Mouse (Mus musculus) MEL-GATA-1-ER (cell line): ENCODE results near the gene Eepd1.
A peak's percentile ranks its signal among the peaks of the same experiment; 100 is the strongest.

Experiments used
- DNase-seq: peaks from one replicate; pipeline ENCODE4 v3.0.0-alpha.2; 2012; ENCODE audit warnings: low read depth; ENCODE audit errors: extremely low read depth

Gene Eepd1

DNA sequence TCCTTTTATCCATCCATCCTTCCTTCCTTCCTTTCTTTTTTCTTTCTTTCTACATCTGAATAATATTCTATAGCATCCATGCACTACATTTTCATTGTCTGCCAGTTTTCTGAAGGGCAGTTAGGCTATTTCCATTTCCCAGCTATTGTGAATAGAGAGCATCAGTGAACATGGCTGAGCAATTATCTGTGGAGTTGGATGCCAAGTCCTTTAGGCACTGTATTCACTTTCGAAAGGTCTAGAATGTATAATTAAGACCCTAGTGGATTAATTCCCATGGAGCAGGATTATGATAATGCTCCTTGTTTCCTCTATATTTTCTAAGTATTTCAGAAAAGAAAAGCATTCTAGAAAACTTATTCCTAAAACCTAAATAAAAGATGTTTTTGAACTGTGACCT, 50.3 kb downstream of the Eepd1 start:
- no peak for DNase-seq

DNA sequence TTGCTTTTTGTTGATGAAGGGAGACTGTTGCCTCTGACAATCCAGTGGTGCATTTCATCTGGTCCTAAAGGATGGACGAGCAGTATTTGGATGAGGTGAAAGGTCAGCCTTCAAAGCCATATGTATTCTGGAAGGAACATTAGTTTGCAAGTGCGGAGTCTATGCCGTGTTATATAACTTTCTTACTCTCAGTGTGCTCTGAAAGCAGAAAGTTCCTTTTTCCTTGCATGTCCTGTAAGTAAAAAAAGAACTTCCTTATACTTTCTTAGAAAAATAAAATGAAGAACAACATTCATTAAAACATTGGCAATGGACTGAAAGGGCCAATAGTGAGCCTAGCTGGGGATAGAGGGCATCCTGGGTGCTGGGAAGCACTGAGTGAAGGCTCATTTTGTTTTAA, 50.8 kb downstream of the Eepd1 start:
- no peak for DNase-seq

DNA sequence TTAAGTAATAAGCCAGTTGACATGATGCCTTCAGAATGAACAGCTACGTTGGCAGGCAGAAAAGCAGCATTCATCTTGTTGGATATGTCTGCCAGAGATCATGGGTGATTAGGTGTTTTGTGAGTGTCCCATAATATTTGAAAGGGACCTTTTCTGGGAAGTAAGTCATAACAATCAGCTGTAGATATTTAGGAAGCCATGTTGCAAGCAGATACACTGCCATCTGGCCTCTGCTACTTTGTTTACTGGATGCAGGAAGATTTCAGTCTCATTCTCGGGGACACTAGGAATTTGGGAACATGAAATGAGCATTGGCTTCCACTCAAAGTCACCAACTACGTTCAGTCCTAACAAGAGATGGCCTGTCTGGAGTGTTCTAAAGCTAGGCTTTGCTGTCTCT, 54.1 kb downstream of the Eepd1 start:
- no peak for DNase-seq

DNA sequence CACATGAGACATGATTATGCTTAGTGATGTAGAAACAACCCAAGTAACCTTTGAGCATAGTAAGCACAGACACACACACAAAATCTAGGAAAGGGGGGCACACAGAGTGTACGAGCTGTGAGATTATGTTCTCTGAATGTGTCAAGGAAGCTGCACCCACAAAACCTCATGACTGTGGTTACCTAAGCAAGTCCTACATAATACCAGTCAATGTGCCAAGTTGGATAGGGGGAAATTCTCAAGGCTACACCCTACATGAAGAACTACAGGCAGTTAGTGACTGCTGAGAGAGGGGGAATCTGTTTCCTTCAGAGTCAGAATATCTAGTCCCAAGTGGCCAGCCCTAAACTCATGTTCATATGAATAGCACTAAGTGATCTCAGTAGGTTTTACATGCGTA, 58.1 kb downstream of the Eepd1 start:
- DNase-seq, result no peak

DNA sequence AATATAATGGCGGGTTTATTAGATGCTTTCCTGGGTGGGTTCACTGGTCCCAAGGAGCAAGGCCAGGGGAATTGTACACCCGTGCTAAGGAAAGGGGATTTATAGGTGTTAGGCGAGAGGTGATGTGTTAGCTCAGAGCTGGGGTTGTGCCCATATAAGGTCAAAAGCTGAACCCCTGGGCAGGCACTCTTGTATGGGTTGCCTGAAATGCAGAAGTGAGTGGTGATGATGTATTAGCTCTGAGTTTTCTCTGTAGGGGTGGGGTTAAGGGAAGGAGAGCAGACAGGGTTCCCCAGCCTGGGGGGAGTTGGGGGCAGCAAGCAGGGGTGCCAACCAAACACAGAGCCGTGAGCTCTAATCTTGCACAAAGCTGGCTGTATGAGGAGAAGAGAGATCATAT, 60.0 kb downstream of the Eepd1 start:
- DNase-seq, result no peak

DNA sequence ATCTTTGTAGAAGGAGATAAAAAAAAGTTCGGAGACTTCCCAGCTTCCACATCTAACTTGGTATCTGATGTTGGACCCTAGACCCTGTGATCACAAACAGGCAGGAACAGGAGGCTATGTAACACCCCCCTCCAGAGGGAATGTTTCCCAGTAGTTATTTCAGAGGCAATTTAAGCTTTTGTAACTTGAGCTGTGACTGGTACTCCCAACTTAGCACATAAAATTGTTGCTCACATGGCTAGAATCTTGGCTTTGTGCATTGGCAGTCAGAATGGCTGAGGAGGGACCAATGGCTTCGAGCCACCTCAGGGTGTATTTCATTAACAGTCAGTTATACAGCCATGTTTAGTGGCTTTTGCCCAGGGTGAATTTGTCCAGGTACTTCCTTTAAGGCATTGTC, 63.9 kb downstream of the Eepd1 start:
- no peak for DNase-seq

DNA sequence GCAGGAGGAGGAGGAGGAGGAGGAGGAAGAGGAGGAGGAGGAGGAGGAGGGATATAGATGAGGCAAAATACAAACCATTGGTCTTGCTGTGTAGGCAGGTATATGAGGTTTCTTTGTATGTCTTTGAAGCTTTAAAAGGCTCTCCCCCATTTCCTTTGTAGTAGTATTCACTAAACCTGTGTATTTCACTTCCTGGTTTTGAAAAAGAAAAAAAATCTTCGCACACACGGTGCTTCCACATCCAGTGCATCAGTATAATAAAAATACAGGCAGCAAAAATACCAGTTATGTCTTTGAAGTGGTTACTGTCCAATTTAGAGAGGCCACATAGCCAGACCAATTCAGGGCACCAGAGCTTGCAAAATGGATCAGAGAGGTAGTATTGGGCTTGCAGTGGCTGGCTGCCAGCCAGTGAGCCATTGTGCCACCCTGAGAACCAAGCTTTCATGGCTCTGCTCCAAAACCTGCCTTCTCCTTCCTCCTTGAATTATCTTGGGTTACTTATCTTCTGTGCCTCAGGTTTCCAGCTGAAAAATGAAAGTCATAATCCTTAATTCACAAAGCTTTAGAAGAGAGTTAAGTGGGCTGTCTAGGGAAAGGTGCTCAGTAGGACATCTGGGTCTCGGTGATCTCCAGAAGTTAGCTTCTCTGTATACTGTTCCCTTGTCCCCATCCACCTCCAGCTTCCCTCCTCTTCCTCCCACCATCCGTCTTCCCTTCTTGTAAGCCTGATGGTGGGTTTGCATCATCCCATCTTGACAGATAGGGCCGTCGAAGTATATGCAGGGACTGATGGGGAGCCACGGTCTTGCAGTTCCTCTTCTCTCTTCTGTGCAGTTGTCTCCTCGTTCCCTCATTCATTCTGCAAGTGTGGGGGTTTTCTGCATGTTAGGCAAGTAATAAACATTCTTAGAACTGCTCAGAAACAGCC, 68.0 kb downstream of the Eepd1 start:
- DNase-seq, result peak; percentile 51

DNA sequence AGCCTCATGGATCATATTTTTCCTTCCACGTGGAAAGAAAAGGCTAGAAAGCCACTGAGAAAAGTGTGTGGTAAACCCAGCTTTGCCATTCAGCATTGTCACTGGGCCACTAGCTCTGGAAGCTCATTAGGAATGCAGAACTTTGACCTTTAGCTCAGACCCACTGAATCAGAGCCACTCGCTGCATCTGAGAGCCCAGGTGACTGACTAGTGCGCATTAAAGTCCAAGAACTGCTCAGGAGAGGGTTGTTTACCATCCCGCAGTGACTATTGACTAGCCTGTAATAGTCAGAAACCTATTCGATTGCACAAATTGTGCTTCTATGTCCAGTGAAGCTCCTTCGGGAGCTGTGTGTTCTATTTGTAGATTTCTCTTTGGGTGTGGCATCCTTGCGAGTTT, 68.8 kb downstream of the Eepd1 start:
- DNase-seq, result no peak

DNA sequence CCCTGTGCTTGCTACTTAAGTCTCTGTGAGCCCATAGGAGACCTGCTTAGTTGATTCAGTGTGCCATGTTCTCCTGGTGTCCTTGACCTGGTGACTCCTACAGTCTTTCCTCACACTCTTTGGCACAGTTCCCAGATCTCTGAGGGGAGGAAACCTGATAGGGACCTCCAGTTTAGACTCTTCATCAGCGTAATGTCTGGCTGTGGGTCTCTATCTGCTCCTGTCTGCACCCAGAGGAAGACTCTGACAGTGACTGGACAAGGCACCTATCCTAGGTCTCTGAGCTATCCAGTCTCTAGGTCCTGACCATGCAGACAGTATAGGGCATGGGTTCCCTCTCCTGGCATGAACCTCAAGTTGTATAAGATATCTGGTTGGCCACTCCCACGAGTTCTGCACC, 71.2 kb downstream of the Eepd1 start:
- no peak for DNase-seq

DNA sequence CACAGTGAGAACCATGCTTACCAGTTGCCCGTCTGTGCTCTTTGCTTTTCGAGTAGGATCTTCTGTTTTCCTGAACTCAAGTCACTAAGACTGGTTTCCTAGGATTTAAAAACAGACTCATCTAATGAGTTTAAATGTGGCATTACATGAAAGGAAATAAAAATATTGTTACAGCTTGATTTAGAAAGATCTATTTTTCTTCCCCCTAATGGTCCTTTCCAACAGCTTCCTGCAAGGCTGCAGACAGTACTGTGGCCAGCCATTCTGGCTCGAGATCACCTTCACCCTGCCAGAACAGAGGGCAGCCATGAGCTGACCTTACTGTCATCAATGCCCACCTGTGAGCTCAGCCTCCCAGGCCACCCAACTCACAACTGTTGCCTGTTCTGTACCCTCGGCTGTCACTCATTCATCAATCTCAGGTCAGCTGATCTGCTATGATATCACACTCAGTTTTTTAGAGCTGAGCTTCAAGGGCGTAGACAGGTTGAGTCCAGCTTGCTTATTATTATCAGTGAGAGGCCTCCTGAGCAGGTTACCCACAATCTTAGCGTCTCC, 73.0 kb downstream of the Eepd1 start:
- no peak for DNase-seq

DNA sequence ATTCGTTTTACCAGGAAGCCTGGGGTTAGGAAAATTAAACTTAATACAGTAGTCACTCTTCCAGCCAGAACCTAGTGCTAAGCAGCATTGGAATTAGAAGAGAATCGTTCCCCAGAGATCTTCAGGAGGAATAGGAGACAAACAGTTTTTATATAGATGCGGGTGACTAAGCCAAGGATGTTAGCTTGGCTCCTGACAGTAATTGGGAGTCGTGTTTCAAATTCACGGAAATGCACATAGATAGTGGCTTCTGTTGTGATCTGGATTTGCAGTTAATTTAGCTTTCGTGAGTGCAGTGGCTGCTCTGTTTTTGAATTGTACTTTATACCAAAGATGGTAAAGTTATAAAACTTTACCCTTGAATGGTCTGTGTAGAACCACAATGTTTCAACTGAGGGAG, 73.9 kb downstream of the Eepd1 start:
- DNase-seq, result no peak

DNA sequence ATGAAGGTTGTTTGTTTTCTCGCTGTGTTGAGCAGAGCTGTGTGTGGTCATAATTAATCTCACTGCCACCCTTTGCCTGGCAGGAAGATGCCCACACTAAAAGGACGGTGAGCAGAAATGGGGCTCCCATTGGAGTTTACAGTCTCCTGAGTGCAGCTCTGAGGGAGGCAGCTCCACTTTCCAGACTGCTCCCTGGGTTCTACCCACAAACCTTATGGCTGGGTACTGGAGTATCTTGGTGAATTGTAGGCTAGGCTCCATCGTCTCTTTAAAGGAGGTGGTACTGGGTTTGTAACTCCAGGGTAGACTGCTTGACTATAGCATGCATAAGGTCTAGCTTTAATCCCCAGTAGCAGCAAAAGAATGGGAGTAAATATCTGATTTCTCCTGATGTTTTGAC, 74.7 kb downstream of the Eepd1 start:
- DNase-seq, result no peak

DNA sequence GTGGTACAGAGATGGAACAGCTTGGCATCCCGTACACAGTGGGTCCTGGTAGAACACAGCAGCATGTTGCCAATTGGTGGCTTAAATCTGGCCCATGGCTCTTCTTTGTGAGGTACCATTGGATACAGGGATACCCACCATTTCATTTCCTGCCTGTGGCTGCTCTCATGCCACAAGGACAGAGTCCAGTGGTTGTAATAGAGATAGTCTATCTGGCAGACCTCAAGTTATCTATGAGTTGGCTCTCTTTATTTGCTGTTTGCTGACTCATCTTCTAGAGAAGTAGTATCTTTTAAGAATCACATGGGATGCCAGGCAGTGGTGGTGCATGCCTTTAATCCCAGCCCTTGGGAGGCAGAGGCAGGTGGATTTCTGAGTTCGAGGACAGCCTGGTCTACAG, 76.0 kb downstream of the Eepd1 start:
- DNase-seq, result no peak

DNA sequence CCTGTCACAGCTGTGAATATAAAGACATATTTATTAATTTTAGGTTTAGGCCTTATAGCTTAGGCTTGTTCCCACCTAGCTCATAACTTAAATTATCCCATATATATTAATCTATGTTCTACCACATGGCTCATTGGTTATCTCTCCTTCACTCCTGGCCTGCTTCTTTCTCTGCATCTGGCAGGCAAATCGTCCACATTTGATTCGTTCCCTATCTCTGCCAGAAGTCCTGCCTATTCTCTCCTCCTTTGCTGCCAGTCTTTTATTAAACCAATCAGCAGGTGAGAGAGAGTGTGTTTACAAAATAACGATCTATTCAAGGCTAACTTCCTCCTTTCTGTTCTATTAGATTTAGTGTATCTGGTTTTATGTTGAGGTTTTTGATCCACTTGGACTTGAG, 77.5 kb downstream of the Eepd1 start:
- peak; percentile 37 for DNase-seq

DNA sequence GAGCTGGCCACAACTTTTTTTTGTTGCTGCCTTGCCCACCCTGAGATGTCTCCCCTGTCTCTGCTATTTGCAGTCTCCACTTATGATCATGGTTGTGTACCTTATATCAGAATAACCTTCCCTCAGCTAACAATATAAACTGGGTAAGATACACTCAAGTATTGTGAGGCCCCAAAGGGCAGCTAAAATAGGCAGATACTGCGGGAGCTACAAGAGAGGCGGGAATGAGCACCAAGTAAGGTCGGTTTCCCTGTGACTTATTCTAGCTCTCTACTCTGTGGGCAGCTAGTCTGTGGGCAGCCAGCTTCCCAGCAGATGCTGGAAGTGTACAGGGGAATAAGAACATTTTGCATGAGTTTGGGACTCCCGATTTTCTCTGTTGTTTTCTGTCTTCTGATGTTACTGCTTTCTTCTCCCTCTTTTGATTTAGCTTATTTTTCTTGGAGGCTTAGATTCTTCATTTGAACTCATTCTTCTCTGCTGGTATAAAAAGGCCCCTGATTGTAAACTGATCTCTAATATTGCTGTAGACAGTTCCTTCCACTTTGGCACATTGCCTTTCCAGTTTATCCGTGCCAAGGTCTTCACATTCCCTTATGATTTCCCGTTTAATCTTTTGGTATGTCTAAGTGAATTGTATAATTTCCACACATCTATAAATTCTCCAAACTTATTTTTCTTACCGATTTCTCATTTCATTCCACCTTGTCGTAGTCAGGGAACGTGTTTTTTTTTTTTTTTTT, 78.8 kb downstream of the Eepd1 start:
- no peak for DNase-seq

DNA sequence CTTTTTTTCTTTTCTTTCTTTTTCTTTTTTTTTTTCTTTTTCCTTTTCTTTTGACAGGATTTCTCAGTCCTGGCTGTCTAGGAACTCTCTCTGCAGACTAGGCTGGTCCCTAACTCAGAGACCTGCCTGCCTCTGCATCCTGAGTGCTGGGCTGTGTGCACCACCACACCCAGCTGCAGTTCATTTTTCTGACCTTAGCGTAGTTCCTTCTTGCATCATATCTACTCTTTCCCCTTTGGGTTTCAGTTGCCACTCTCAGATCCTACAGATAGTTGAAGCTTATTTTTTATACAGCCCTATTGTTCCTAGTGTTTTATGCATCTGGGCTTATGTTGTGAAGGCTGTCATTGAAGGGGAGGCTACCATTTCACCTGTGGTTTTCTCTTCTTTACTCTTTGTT, 79.8 kb downstream of the Eepd1 start:
- no peak for DNase-seq

DNA sequence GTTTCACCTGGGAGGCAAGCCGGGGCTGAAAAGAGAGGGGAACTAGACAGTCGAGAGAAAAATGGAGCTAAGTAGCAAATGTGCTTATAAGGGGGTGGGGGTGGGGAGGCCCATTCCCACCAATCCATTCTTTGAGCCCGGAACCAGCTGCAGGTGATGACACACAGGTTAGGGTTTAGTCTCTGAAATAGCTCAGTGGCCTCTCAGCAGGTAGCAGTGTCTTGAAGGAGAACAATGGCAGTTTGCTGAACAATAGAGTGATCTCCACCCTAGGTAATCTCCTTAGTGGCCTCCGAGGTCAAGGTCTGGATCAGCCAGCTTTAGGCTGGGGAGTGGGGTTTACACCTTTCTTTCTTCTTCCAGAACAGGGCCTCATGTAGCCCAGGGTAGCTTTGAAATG, 82.5 kb downstream of the Eepd1 start:
- DNase-seq, result no peak

DNA sequence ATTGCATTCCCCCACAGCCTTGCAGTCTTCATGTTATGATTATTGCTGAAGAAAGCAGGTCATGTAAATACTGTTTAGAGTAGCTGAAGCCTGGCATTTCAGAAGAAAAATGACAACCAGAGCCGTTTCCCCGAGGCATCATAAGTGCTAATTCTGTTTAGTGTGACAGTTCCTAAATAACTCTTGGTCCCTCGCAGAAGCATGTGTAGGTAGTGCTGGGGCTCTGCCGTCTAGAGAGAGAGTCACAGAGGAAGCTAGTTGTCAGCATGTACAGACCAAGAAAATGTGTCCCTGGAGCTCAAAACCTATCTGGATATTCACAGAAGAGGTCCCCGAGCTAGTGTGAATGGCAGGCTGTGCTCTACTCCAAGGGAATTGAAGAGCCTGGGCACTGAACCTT, 85.7 kb downstream of the Eepd1 start:
- no peak for DNase-seq

DNA sequence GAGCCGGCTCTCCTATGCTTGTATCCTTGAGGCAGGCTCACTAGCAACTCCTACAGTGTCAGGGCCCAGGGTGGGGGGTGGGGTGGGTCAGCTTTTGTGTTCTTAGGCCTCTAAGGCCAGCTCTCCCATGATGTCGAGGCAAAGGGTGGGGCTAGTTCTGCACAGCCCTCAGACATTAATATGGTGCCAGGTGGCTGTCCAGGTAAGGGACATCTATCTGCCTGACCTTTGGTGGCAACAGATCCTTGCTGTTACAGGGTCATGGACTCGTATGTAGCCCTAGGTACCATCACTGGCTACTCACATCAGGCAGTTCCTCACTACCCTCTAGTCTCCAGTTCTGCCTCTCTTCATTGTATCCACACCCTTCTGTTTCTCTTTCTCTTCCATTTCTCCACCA, 87.4 kb downstream of the Eepd1 start:
- DNase-seq, result no peak

DNA sequence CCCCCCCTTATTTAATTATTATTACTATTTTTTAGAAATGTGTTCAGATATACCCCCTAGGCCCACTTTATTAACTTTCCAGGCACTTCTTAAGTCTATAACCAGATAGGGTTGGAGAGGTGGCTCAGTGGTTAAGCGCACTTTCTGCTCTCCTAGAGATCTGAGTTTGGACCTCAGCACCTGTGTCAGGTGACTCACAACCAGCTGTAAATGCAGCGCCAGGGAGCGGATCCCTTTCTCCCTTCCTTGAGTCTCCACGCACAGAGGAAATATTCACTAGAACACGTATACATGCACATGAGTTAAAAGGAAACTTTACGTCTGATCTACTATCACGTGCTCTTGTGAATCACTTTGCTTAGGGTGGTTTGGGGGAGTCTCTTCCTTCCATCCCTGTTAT, 88.7 kb downstream of the Eepd1 start:
- no peak for DNase-seq

DNA sequence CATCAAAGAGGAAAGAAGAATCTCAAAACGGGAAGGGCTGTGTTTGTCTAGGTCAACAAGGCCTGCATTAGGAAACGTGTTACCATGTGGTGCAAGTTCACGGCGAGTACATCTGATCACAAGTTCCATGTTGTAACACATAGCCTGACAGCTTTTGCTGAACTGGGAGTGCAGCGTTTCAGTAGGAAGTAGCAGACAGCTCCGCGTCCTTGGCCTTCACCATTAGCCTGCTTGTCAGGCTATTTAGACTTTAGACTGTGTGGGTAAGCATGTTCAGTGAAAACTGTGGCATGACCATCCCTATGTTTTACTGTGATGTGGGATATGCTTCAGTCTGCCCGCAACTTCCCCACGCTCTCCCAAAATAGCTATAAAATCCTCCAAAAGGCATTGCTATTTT, 89.1 kb downstream of the Eepd1 start:
- DNase-seq, result no peak

DNA sequence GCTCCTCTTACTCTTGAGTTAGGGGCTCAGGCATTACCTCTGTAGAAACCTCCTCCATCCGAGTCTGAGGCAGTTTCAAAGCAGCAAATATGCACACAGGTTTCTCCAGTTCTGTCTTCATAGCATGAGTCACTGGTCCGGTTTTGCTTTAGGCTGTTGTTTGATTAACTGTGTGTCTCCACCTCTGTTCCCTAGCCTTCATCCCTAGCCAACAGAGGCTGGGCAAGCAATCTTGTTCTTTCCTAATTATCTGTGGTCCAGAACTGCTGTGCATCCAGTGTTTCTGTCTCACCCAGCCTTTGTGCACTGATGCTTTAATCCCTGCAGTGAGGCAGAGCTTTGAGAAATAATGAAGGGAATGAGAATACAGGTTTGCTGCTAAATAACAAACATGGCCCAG, 90.0 kb downstream of the Eepd1 start:
- DNase-seq, result no peak

DNA sequence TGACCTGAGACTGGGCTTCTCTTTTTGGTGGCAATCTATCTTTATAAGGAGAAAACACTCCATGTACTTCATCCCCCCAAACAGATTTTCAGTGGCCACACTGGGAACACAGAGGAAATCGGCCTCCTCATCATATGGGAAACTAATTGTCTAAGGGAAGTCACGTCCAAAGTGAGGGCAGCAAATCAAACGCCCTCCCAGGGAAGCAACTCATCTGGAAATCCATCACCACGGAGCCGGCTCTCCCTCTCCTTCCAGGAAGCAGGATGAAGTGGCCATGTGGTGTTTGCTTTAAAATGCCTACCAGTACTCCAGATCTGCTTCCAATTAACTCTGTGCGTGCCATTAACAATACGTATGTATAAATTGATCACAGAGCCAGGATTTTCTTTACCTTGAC, 92.4 kb downstream of the Eepd1 start:
- DNase-seq, result no peak
